Mouse (Mus musculus): ENCODE results near the gene Cox19.

DNA sequence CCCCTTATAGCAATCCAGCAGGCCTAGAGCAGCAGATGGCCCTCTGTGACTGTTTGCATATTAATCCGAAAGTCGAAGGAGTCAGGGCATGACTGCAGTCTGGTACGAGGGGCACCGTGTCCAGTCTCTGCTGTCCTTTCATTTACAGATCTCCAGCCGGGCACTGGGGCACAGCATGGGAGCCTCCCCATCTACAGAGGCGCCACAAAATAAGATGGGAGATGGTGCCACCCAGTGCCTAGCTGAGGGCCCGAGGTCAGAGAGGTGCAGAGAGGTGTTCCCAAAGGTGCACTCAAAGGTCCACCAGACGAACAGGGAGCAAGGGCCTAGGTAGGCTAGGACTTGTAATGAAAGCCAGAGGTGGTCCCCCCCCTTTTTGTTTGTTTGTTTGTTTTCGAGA lies 32.0 kb upstream of the Cox19 start:
- TF ChIP-seq CTCF (IDR thresholded peaks at IDR 0.05; ENCODE audit: extremely low read depth, insufficient read depth, low read length), result no peak
- no peak for TF ChIP-seq POLR2A (IDR thresholded peaks at IDR 0.05; ENCODE audit: extremely low read depth, insufficient read depth, low read length)
